Mouse (Mus musculus) left cerebral cortex, adult 9 months (tissue): Measurements from ENCODE around the gene Evx2.

Experiments used
- DNase-seq, 2 experiments: peaks; one replicate each; pipeline ENCODE4 v3.0.0; 2022; ENCODE audit warnings: low spot score in 2 of 2

The Evx2 gene

DNA sequence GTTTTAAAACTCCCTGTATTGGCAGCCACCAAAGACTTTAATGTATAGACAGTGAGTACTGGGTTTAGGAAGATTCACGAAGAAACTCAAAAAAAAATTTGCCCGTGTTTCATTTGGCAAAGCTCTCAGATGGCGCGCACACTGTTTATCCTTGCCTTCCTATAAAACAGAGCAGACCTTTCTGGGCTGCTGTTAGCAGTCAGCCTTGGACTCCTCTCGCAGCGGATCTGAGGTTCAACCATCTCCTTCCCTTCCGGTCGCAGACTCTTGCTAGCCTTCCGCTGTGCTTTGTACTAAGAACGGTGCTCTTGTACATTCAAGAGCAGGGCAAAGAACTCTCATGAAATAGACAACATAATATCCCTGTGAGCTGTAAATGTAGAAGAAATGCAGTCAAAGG, 39.0 kb downstream of the Evx2 start:
- no peak for DNase-seq

GRCm38 (mm10) chr2:74619676-74620246, 39.6 kb downstream of the Evx2 start:
- no peak for DNase-seq

DNA sequence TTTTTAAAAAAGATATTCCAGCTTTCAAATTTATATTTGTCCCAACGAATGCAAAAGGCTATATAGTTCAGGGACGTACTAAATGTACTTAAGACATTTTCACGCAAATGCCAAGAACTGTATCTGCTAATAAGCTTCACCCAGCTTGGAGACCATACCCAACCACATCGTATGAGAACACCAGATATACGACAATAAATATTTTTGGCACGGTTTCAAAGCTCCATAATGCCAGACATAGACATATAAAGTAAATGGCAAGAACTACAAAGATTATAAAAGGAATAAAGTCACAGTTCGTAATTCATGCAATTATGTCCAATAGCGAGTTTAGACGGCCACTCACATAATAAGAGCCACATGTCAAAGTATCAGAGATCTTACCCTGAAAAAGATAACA, 41.7 kb downstream of the Evx2 start:
- no peak for DNase-seq

DNA sequence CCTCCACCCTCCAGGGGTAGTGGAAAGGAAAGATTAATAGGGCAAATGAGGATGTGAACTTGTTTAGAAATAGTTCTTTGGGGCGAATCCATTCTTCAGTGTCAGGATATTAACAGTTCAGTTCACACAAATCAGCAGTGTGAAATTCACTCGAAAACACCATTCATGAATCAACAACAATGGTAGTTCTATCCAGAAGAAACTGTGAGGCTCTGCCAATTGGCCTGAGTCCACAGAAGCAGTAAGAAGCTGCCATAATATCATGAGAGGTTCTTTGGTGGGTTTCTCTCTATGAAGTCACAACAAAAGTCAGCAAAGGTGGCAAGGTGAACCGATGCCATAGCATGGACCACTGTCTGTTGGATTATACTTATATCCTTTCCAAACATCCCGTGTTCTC, 48.0 kb downstream of the Evx2 start:
- no peak for DNase-seq

DNA sequence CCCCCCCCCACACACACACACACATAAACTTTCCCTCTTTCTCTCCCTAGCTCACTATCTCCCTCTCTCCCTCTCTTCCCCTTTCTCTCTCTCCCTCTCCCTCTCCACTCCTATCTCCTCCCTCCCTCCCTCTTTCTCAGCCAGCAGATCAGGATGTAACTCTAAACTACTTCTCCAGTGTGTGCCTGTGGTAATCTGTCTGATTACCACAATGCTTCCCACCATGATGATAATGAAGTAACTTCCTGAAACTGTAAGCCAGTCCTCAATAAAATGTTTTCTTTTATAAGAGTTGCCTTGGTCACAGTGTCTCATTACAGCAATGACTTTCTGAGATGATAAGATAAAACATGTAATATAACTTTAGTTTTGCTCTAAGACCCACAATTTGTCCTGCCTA, 50.0 kb downstream of the Evx2 start:
- no peak for DNase-seq

GRCm38 (mm10) chr2:74606087-74606760, 53.1 kb downstream of the Evx2 start:
- no peak for DNase-seq

DNA sequence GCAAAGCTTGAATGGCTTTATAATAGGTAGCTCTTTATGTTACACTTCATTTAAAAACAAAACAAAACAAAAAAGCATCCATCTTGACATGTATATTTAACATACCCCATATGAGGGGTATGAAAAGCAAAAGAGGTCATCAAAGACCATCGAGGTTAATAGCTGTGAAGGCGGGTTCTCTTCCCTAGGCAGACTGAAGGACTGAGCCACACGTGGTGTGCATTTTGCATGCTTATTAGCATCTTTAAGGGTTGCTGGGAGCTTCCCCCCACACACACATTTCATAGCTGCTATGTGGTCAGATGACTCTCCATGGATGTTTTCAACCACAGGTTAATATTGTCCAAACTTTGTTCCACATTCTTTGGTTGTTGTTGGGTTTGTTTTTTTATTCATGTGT, 55.3 kb downstream of the Evx2 start:
- no peak for DNase-seq
